Mouse (Mus musculus) testis, adult 2 months (tissue): ENCODE data around the gene Sumo3.

Experiments
- CTCF ChIP-seq: fragments of 200-500 bp; IDR thresholded peaks from 2 replicates; pipeline ENCODE4 v1.5.1; 2012; ENCODE audit warnings: low read depth, mild to moderate bottlenecking, inconsistent platforms, low read length, moderate library complexity; ENCODE audit not compliant: control insufficient read depth, insufficient read depth, insufficient replicate concordance
- POLR2A ChIP-seq: fragments of 200-500 bp; IDR thresholded peaks from 2 replicates; pipeline ENCODE4 v1.6.1; 2012; ENCODE audit warnings: low read depth, mild to moderate bottlenecking, inconsistent platforms, low read length, moderate library complexity; ENCODE audit not compliant: control insufficient read depth

- no peak for TF ChIP-seq CTCF
- TF ChIP-seq POLR2A: no peak
Measured at GRCm38 (mm10) chr10:77638956-77639355, 33.1 kb downstream of the Sumo3 start.
